Mouse (Mus musculus) brain, embryonic 14.5 days (tissue): ENCODE measurements around the gene Wnk1.

Source experiments
- CTCF ChIP-seq: fragments of 200-500 bp; IDR thresholded peaks from 2 replicates; pipeline ENCODE4 v1.5.1; 2012; ENCODE audit warnings: inconsistent platforms, mild to moderate bottlenecking, moderate library complexity, borderline replicate concordance; ENCODE audit not compliant: insufficient read depth, insufficient read length; ENCODE audit errors: extremely low read depth
- POLR2A ChIP-seq: fragments of 200-500 bp; IDR thresholded peaks from 2 replicates; pipeline ENCODE4 v1.6.1; 2012; ENCODE audit warnings: mild to moderate bottlenecking, inconsistent platforms, borderline replicate concordance; ENCODE audit not compliant: poor library complexity, insufficient read depth, insufficient read length, severe bottlenecking; ENCODE audit errors: extremely low read depth

- TF ChIP-seq CTCF = no peak
- no peak for TF ChIP-seq POLR2A
Measured at GRCm38 (mm10) chr6:120019697-120020096, 18.8 kb downstream of the Wnk1 start.
